Mouse (Mus musculus) kidney, postnatal 0 days (tissue): Measurements from ENCODE around the gene Dbr1. TPM values are rescaled to one million over a fixed set of nuclear protein-coding genes. Genes with fewer than 3 reads are reported as not detected.

Experiments used
- ATAC-seq: fragments of 200-750 bp; cut with Nextera tagmentation; replicated peaks from 2 replicates; pipeline ENCODE4 v1.8.0; 2017; ENCODE audit warnings: low read depth, moderate number of reproducible peaks, moderate TSS enrichment, moderate library complexity; ENCODE audit not compliant: low FRiP score
- DNase-seq: peaks from one replicate; pipeline ENCODE4 v3.0.0-alpha.2; 2016; ENCODE audit warnings: low spot score
- H3K27ac ChIP-seq: fragments of 300-500 bp; sonication (generic); 2 replicates; pipeline ENCODE4 v1.5.1; 2014; ENCODE audit warnings: mild to moderate bottlenecking
- H3K27me3 ChIP-seq: fragments of 300-500 bp; sonication (generic); 2 replicates; pipeline ENCODE4 v1.6.1; 2014; ENCODE audit warnings: low read length, mixed read lengths; ENCODE audit not compliant: insufficient read depth
- H3K36me3 ChIP-seq: fragments of 300-500 bp; sonication (generic); 2 replicates; pipeline ENCODE4 v1.6.1; 2014; ENCODE audit warnings: low read length, mixed read lengths; ENCODE audit not compliant: insufficient read depth
- H3K4me1 ChIP-seq: fragments of 300-500 bp; sonication (generic); replicated peaks from 2 replicates; pipeline ENCODE4 v1.6.1; 2014; ENCODE audit warnings: antibody characterized with exemption, low read length, mixed read lengths; ENCODE audit not compliant: insufficient read depth
- H3K4me2 ChIP-seq: fragments of 300-500 bp; sonication (generic); 2 replicates; pipeline ENCODE4 v1.6.1; 2014; ENCODE audit warnings: mild to moderate bottlenecking, low read length, moderate library complexity, mixed read lengths
- H3K4me3 ChIP-seq: fragments of 300-500 bp; sonication (generic); replicated peaks from 2 replicates; pipeline ENCODE4 v1.5.1; 2014; ENCODE audit warnings: low read depth, low read length
- H3K9ac ChIP-seq: fragments of 300-500 bp; sonication (generic); 2 replicates; pipeline ENCODE4 v1.6.1; 2014; ENCODE audit warnings: low read depth, low read length
- H3K9me3 ChIP-seq: fragments of 300-500 bp; sonication (generic); replicated peaks from 2 replicates; pipeline ENCODE4 v1.6.1; 2016; ENCODE audit warnings: low read length, inconsistent platforms, mixed read lengths
- CTCF ChIP-seq: IDR thresholded peaks from 2 replicates; pipeline ENCODE4 v1.5.1; 2016; ENCODE audit warnings: antibody characterized with exemption, low read depth, mild to moderate bottlenecking, moderate library complexity
- WGBS: fragments of 180-500 bp; shearing (Covaris S2); extraction: QIAGEN DNeasy Blood & Tissue Kit; methylation state at CpG from one replicate; pipeline ENCODE4 v1.1.7; 2014; 5-methylcytosine and 5-hydroxymethylcytosine counted together
- polyA plus RNA-seq: library from polyadenylated mRNA; unstranded; fragments of >200 nt; fragmentation: Nextera tagmentation; extraction: Ambion mirVana; gene quantifications from 2 replicates; pipeline ENCODE4 v1.2.1, GENCODE M21; 2015

Dbr1 gene
- polyA plus RNA-seq, 1 experiment from 2014 or later: 17.0 TPM

DNA sequence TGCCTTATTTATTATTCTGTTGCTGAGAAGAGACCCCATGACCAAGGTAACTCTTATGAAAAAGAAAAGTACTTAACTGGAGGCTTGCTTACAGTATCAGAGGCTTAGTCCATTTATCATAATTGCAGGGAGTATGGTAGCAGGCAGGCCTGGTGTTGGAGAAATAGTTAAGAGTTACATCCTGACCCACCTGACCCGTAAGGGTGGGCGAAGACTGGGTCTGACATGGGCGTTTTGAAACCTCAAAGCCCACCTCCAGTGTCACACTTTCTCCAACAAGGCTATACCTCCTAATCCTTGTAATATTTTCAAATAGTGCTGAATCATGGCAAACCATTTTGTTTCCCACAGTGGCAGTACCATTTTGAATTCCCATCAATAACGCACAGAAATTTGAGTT is 53.0 kb downstream of the Dbr1 start:
- peak overlapping the region; percentile 93 for H3K27ac ChIP-seq
- 62% methylated on average over 4 of the region's 4 CpGs for WGBS
- no peaks in the 10 kb centered on the region for H3K36me3 ChIP-seq
- no peak overlapping the region for H3K9ac ChIP-seq
- no peak for ATAC-seq
- H3K9me3 ChIP-seq: no peaks in the 10 kb centered on the region
- no peaks in the 10 kb centered on the region for H3K27me3 ChIP-seq
- TF ChIP-seq CTCF: no peak
- H3K4me3 ChIP-seq: no peak overlapping the region
- no peak for DNase-seq
- H3K4me2 ChIP-seq: peak overlapping the region; percentile 78
- peaks cover 5% of the 10 kb centered on the region; the same call in 1 of the 2 replicates for H3K4me1 ChIP-seq

DNA sequence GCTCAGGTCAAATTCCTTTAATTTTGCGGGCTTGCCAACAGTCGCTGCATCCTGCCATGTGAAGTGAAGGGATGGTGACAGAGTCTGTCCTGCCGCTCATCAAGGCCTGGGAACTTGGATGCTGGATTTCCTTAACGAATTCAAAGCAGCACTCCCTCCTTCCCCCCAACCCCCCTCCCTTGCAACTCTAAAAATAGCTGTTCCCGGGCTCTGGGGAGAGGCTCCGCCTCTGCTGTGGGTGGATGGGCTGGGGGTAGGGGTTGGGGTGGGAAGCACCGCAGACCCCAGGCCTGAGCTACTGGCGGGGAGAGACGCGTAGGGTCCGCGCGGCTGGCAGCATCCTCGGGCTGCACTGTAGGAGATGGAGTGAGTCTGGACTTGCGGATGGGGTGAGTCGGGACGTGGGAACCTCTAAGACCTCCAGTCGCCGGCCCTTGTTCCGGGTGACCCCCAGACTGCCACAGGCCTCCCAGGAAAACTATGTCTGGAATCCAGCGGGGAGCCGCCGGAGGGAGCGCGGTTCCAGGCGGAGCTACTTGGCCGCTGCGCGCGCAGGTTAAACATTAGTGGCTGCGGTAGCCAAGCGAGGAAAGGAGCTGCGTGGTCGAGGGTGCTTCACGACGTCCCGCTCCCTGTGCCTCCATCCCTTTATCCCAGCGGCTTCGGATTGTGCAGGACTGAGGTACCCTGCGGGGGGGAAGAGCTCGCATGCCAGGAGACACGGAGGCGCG is 53.8 kb downstream of the Dbr1 start, which contains the start of gene Dzip1l:
TSS of gene Dzip1l (plus strand) at position 216 of the 731 bp plus-strand sequence.
- peak; percentile 88 for ATAC-seq
- Histone ChIP-seq H3K4me2 (peak within 1 kb of the TSS; percentile 78), H3K36me3 (no peaks in the 10 kb centered on the region), H3K9me3 (no peaks in the 10 kb centered on the region), H3K27me3 (no peaks in the 10 kb centered on the region), H3K4me3 (peak within 1 kb of the TSS; percentile 64), H3K27ac (peak within 1 kb of the TSS; percentile 93), H3K4me1 (peaks cover 5% of the 10 kb centered on the region; the same call in 1 of the 2 replicates), H3K9ac (peak within 1 kb of the TSS; percentile 70)
- 1% methylated on average over 44 of the region's 44 CpGs for WGBS
- DNase-seq: peak; percentile 93
- no peak; the same call in 1 of the 2 replicates for TF ChIP-seq CTCF

DNA sequence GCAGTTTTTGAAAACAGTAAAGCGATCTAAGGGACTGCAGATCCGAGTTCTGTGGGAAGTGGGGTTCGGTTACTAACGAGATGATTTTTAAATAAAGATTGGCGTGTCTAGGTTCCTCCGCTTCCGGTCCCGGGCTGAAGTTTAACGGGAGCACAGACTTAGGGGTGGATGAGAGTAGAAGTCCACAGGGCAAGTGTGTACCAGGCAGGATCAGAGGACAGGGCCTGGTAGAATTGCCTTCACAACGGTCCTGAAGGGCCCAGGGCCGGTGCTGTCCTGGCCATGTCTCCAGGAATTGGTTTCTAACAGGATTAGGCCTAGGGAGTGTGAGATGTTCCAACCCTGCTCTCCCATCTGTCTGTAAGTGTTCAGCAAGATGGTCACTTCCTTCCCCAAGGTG is 54.5 kb downstream of the Dbr1 start:
- peak; percentile 12; the same call in 1 of the 2 replicates for ATAC-seq
- Histone ChIP-seq H3K4me3 (peak overlapping the region; percentile 64), H3K4me2 (peak overlapping the region; percentile 78), H3K36me3 (no peaks in the 10 kb centered on the region), H3K27me3 (no peaks in the 10 kb centered on the region), H3K4me1 (peaks cover 5% of the 10 kb centered on the region; the same call in 1 of the 2 replicates), H3K27ac (peak overlapping the region; percentile 93), H3K9ac (peak overlapping the region; percentile 70), H3K9me3 (no peaks in the 10 kb centered on the region)
- TF ChIP-seq CTCF: no peak
- DNase-seq: no peak
- under 1% methylated on average over 11 of the region's 11 CpGs for WGBS

DNA sequence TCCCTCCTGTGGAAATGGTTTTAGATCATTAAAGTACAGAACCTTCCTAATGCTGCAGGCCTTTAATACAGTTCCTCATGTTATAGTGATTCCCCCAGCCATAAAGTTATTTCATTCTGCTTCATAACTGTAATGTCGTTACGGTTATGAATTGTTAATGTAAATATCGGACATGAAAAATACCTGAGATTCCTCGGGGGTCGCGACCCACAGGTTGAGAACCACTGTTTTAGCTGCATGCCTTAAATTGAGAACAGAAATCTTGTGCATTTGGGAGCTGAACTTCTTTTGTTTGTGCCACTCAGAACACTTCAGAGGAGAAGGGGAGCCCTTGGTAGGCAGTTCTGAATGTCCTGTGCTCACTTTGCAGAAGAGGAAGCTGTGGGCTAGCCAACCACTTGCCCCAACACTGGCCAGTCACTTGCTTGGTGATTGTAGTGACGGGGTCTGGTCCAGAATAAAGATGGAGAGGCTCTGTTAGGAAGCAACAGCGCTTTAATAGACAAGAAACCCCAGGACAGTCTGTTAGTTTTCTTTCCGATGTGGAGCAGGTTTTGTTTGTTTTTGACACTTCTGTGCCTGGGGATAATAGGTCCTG is 55.0 kb downstream of the Dbr1 start:
- peak overlapping the region; percentile 78 for H3K4me2 ChIP-seq
- H3K9me3 ChIP-seq: no peaks in the 10 kb centered on the region
- peak overlapping the region; percentile 70 for H3K9ac ChIP-seq
- peaks cover 5% of the 10 kb centered on the region; the same call in 1 of the 2 replicates for H3K4me1 ChIP-seq
- H3K27ac ChIP-seq: peak overlapping the region; percentile 93
- WGBS: 50% methylated on average over 9 of the region's 9 CpGs
- peak overlapping the region; percentile 64 for H3K4me3 ChIP-seq
- ATAC-seq (no peak), DNase-seq (no peak)
- TF ChIP-seq CTCF: peak; percentile 36; the same call in 1 of the 2 replicates
- H3K27me3 ChIP-seq: no peaks in the 10 kb centered on the region
- no peaks in the 10 kb centered on the region; the same call in 1 of the 2 replicates for H3K36me3 ChIP-seq

DNA sequence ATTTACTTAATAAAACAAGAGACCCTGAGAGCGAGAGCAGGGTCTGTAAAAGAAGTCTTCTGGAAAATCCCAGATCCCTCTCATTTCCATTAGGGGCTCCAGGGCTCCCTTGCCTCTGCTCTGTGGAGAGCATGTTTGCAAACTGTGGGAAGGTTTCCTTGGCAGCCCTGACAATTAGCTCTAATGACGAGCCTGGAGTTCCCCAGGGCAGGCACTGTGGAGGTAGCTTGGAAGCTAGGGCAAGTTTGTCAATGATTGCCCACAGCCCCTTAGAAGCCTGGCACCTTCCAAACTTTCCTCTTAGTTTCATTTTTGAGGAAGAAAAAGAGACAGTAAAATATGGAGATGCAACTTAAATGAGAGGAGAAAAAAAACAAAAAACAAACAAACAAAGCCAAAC is 56.2 kb downstream of the Dbr1 start:
- Histone ChIP-seq H3K9me3 (no peaks in the 10 kb centered on the region), H3K4me1 (peaks cover 5% of the 10 kb centered on the region; the same call in 1 of the 2 replicates), H3K4me2 (peak overlapping the region; percentile 78), H3K4me3 (no peak overlapping the region), H3K9ac (0 out of 2 replicates have a peak overlapping the region, but pooled peaks have one; percentile 5), H3K27me3 (no peaks in the 10 kb centered on the region), H3K36me3 (no peaks in the 10 kb centered on the region; the same call in 1 of the 2 replicates), H3K27ac (peak overlapping the region; percentile 63)
- no peak for TF ChIP-seq CTCF
- 33% methylated on average over 2 of the region's 2 CpGs for WGBS
- DNase-seq: peak; percentile 27
- ATAC-seq: no peak

DNA sequence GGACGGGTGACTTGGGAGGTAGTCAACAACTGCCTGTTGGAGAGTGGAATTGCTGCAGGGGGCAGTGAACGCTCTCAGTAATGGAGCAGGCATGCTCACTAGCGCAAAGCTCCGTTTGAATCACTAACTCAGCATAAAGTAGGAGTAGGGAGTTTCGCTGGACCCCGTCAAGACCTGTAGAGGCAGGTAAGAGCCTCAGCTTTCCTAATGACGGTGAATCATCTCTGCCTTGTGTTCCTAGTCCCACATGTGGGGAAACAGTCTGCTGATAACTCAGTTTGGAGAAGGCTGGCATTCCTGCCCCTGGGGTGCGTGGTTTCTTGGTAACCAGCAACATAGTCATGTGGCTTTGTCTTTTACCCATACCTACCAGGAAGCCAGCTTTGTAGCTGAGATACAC is 56.7 kb downstream of the Dbr1 start:
- no peaks in the 10 kb centered on the region for H3K9me3 ChIP-seq
- ATAC-seq (peak; percentile 25; the same call in 1 of the 2 replicates), DNase-seq (peak; percentile 30)
- peak; percentile 41 for TF ChIP-seq CTCF
- no peak overlapping the region for H3K9ac ChIP-seq
- peaks cover 3% of the 10 kb centered on the region; the same call in 1 of the 2 replicates for H3K36me3 ChIP-seq
- H3K27me3 ChIP-seq: no peaks in the 10 kb centered on the region
- peak overlapping the region; percentile 63 for H3K27ac ChIP-seq
- H3K4me2 ChIP-seq: peak overlapping the region; percentile 78
- H3K4me3 ChIP-seq: no peak overlapping the region
- 42% methylated on average over 8 of the region's 8 CpGs for WGBS
- H3K4me1 ChIP-seq: peaks cover 5% of the 10 kb centered on the region; the same call in 1 of the 2 replicates

Other genes starting within 250 kb of the Dbr1 start
- 0.41 and 0.42 TPM in 2 replicates for gene Esyt3, start 217.2 kb upstream of the Dbr1 start, polyA plus RNA-seq
- 19.4 and 19.6 TPM in 2 replicates for gene Mras, start 138.4 kb upstream of the Dbr1 start, polyA plus RNA-seq
- 0.11 TPM in 1 of 2 replicates, not detected in the other for gene Nme9, start 124.3 kb upstream of the Dbr1 start, polyA plus RNA-seq
- 15.8 and 18.9 TPM in 2 replicates for gene Armc8, start 6.9 kb upstream of the Dbr1 start, polyA plus RNA-seq
- 1.2 and 2.0 TPM in 2 replicates for gene A4gnt, start 36.7 kb downstream of the Dbr1 start, polyA plus RNA-seq
- 17.3 and 18.7 TPM in 2 replicates for gene Dzip1l, start 53.7 kb downstream of the Dbr1 start, polyA plus RNA-seq
- gene Cldn18, start 141.5 kb downstream of the Dbr1 start, polyA plus RNA-seq: 0.13 TPM in 1 of 2 replicates, not detected in the other